Mouse (Mus musculus) CH12.LX (cell line): ENCODE data around the gene Tspo2. TPM values are rescaled to one million over a fixed set of nuclear protein-coding genes. Genes with fewer than 3 reads are reported as not detected.

Experiments
- DNase-seq: peaks from one replicate; pipeline ENCODE4 v3.0.0-alpha.2; 2013; ENCODE audit errors: extremely low read depth
- H3K27ac ChIP-seq: 2 replicates; pipeline ENCODE4 v1.5.1; 2012; ENCODE audit warnings: low read depth, mild to moderate bottlenecking, control low read depth, moderate library complexity; ENCODE audit not compliant: insufficient read depth
- H3K27me3 ChIP-seq: replicated peaks from 2 replicates; pipeline ENCODE3; 2012; ENCODE audit warnings: inconsistent platforms
- H3K36me3 ChIP-seq, 2 experiments: replicated peaks in 1 of 2; 2 replicates each; pipeline versions ENCODE3 to v1.6.1; 2012; ENCODE audit warnings: inconsistent platforms in 1 of 2, low read length in 1 of 2, mild to moderate bottlenecking in 1 of 2, mixed read lengths in 1 of 2, moderate library complexity in 1 of 2; ENCODE audit not compliant: control insufficient read depth in 1 of 2, insufficient read depth in 1 of 2
- H3K4me1 ChIP-seq, 2 experiments: 2 replicates each; pipeline ENCODE4 v1.6.1; 2012; ENCODE audit warnings: inconsistent platforms in 1 of 2, moderate library complexity in 1 of 2; ENCODE audit not compliant: insufficient read depth in 2 of 2, control insufficient read depth in 1 of 2
- H3K4me2 ChIP-seq: 2 replicates; pipeline ENCODE4 v1.6.1; 2012; ENCODE audit warnings: low read depth, mild to moderate bottlenecking, control low read depth; ENCODE audit not compliant: poor library complexity, insufficient read depth, severe bottlenecking
- H3K4me3 ChIP-seq, 3 experiments: fragments of 150-350 bp in 1 of 3; sonication (generic) in 1 of 3; replicated peaks in 1 of 3; 2 replicates each; pipeline versions ENCODE3 to v1.5.1; 2011 to 2012; ENCODE audit warnings: low read depth in 2 of 3, low read length in 2 of 3, mild to moderate bottlenecking in 2 of 3, moderate library complexity in 2 of 3, control low read depth in 1 of 3, improper control_type of control experiment in 1 of 3, inconsistent platforms in 1 of 3, mixed read lengths in 1 of 3; ENCODE audit not compliant: poor library complexity in 1 of 3
- H3K79me2 ChIP-seq: replicated peaks from 2 replicates; pipeline ENCODE4 v1.6.1; 2012; ENCODE audit warnings: mild to moderate bottlenecking, moderate library complexity; ENCODE audit not compliant: control insufficient read depth, poor library complexity, insufficient read depth, severe bottlenecking; ENCODE audit errors: extremely low read depth
- H3K9ac ChIP-seq: 2 replicates; pipeline ENCODE4 v1.6.1; 2012; ENCODE audit warnings: low read depth, mild to moderate bottlenecking, control low read depth, moderate library complexity; ENCODE audit not compliant: insufficient read depth
- H3K9me3 ChIP-seq: replicated peaks from 2 replicates; pipeline ENCODE3; 2012; ENCODE audit warnings: low read length, inconsistent platforms, mixed read lengths
- CHD1 ChIP-seq: IDR thresholded peaks from 2 replicates; pipeline ENCODE4 v1.6.1; 2012; ENCODE audit warnings: low read depth, low read length, improper control_type of control experiment, inconsistent platforms
- CHD2 ChIP-seq: IDR thresholded peaks from 2 replicates; pipeline ENCODE4 v1.6.1; 2011; ENCODE audit warnings: low read length, improper control_type of control experiment
- CTCF ChIP-seq, 2 experiments: IDR thresholded peaks in 1 of 2; conservative IDR thresholded peaks in 1 of 2; 2 replicates each; pipeline ENCODE4 v1.5.1; 2011 to 2012; ENCODE audit warnings: low read depth in 2 of 2, low read length in 2 of 2, improper control_type of control experiment in 1 of 2, inconsistent platforms in 1 of 2, mild to moderate bottlenecking in 1 of 2, moderate library complexity in 1 of 2
- ELF1 ChIP-seq: IDR thresholded peaks from 2 replicates; pipeline ENCODE4 v1.6.1; 2014; ENCODE audit warnings: low read depth, mild to moderate bottlenecking, inconsistent platforms, low read length, improper control_type of control experiment
- EP300 ChIP-seq: IDR thresholded peaks from 2 replicates; pipeline ENCODE4 v1.6.1; 2011; ENCODE audit warnings: low read length, improper control_type of control experiment
- ETS1 ChIP-seq: conservative IDR thresholded peaks from 2 replicates; pipeline ENCODE4 v1.6.1; 2012; ENCODE audit warnings: low read depth, mild to moderate bottlenecking, inconsistent platforms, low read length, improper control_type of control experiment, moderate library complexity
- GABPA ChIP-seq: IDR thresholded peaks from 2 replicates; pipeline ENCODE4 v1.6.1; 2012; ENCODE audit warnings: low read depth, low read length, improper control_type of control experiment, inconsistent platforms; ENCODE audit not compliant: insufficient replicate concordance
- HCFC1 ChIP-seq: IDR thresholded peaks from 2 replicates; pipeline ENCODE4 v1.6.1; 2012; ENCODE audit warnings: low read depth, mild to moderate bottlenecking, inconsistent platforms, low read length, improper control_type of control experiment
- JUN ChIP-seq: IDR thresholded peaks from 2 replicates; pipeline ENCODE4 v1.6.1; 2011; ENCODE audit warnings: low read depth, mild to moderate bottlenecking, low read length, improper control_type of control experiment, moderate library complexity; ENCODE audit not compliant: insufficient read depth
- JUND ChIP-seq: conservative IDR thresholded peaks from 2 replicates; pipeline ENCODE4 v1.6.1; 2011; ENCODE audit warnings: low read depth, low read length, improper control_type of control experiment
- KAT2A ChIP-seq: IDR thresholded peaks from 2 replicates; pipeline ENCODE4 v1.6.1; 2012; ENCODE audit warnings: low read length, improper control_type of control experiment, inconsistent platforms; ENCODE audit not compliant: insufficient replicate concordance
- MAX ChIP-seq: IDR thresholded peaks from 2 replicates; pipeline ENCODE4 v1.6.1; 2011; ENCODE audit warnings: low read length, improper control_type of control experiment
- MAZ ChIP-seq: IDR thresholded peaks from 2 replicates; pipeline ENCODE4 v1.6.1; 2012; ENCODE audit warnings: low read depth, mild to moderate bottlenecking, inconsistent platforms, low read length, improper control_type of control experiment, moderate library complexity
- MEF2A ChIP-seq: IDR thresholded peaks from 2 replicates; pipeline ENCODE4 v1.6.1; 2014; ENCODE audit warnings: low read depth, mild to moderate bottlenecking, inconsistent platforms, low read length, improper control_type of control experiment, borderline replicate concordance
- MYC ChIP-seq: IDR thresholded peaks from 2 replicates; pipeline ENCODE4 v1.6.1; 2011; ENCODE audit warnings: low read depth, mild to moderate bottlenecking, improper control_type of control experiment, low read length
- NELFE ChIP-seq: IDR thresholded peaks from 2 replicates; pipeline ENCODE4 v1.6.1; 2011; ENCODE audit warnings: low read depth, low read length, improper control_type of control experiment
- POLR2A ChIP-seq: IDR thresholded peaks from 2 replicates; pipeline ENCODE4 v1.6.1; 2011; ENCODE audit warnings: low read depth, mild to moderate bottlenecking, improper control_type of control experiment, low read length
- RCOR1 ChIP-seq: conservative IDR thresholded peaks from 2 replicates; pipeline ENCODE4 v1.6.1; 2012; ENCODE audit warnings: low read depth, mild to moderate bottlenecking, inconsistent platforms, low read length, improper control_type of control experiment
- SIN3A ChIP-seq: IDR thresholded peaks from 2 replicates; pipeline ENCODE4 v1.6.1; 2012; ENCODE audit warnings: low read length, improper control_type of control experiment, inconsistent platforms
- TCF12 ChIP-seq: IDR thresholded peaks from 2 replicates; pipeline ENCODE4 v1.6.1; 2014; ENCODE audit warnings: low read depth, mild to moderate bottlenecking, inconsistent platforms, low read length, improper control_type of control experiment
- UBTF ChIP-seq: IDR thresholded peaks from 2 replicates; pipeline ENCODE4 v1.6.1; 2012; ENCODE audit warnings: low read depth, mild to moderate bottlenecking, inconsistent platforms, low read length, improper control_type of control experiment, moderate library complexity
- USF1 ChIP-seq: IDR thresholded peaks from 2 replicates; pipeline ENCODE4 v1.6.1; 2014; ENCODE audit warnings: low read depth, mild to moderate bottlenecking, inconsistent platforms, low read length, improper control_type of control experiment
- ZMIZ1 ChIP-seq: IDR thresholded peaks from 2 replicates; pipeline ENCODE4 v1.6.1; 2012; ENCODE audit warnings: low read depth, mild to moderate bottlenecking, inconsistent platforms, low read length, improper control_type of control experiment
- ZNF384 ChIP-seq: IDR thresholded peaks from 2 replicates; pipeline ENCODE4 v1.6.1; 2012; ENCODE audit warnings: low read depth, low read length, improper control_type of control experiment, inconsistent platforms
- dilution Hi-C: fragments of 300-500 bp; cut with MboI; formaldehyde crosslinking; loops from 2 replicates; pipeline ENCODE4 v1.14.3; 2020; ENCODE audit warnings: low sequenced_read_pairs; ENCODE audit not compliant: extremely low pct_unique_long_range_greater_than_20kb, extremely low pct_ligation_motif_present
- in situ Hi-C: fragments of 300-500 bp; cut with MboI; formaldehyde crosslinking; loops from 3 replicates; pipeline ENCODE4 v1.14.3; 2019; ENCODE audit warnings: low sequenced_read_pairs, low pct_ligation_motif_present, low pct_unique_long_range_greater_than_20kb, mixed read lengths
- polyA plus RNA-seq: library from polyadenylated mRNA; unstranded; fragments of >175 nt; gene quantifications from 2 replicates; pipeline ENCODE4 v1.2.1, GENCODE M21; 2012; ENCODE audit warnings: low read depth; ENCODE audit not compliant: insufficient read length
- total RNA-seq, 2 experiments: library from RNA; depleted of rRNA; stranded (reverse); fragments of 300-350 nt in 1 of 2; fragments of >200 nt in 1 of 2; gene quantifications; 2 replicates each; pipeline ENCODE4 v1.2.3; 2012 to 2014

Gene Tspo2
- total and polyA plus RNA-seq, 3 experiments = not detected

DNA sequence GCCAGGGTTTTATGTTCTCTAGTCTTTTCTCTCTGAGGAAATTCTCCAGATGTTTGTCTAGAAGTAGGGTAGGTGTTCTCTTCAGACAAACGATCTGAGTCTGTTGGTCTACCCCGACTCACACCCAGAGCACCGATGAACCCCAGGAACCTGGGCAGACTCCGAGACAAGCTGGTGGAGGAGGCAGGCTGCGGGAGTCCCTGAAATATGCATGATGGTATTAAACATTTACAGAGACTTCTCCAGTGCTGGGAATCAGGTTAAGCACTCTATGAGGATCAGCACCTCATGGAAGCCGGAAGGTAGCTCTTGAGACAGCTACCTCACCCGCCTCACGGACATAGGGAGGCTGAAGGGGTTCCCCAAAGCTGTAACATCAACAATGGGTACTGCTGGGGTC lies 41.3 kb upstream of the Tspo2 start:
- Histone ChIP-seq H3K4me3 (no peak overlapping the region), H3K9me3 (peaks cover 16% of the 10 kb centered on the region), H3K79me2 (no peaks in the 10 kb centered on the region), H3K36me3 (no peaks in the 10 kb centered on the region), H3K27me3 (peaks cover 5% of the 10 kb centered on the region), H3K9ac (no peak overlapping the region), H3K27ac (no peak overlapping the region), H3K4me1 (no peaks in the 10 kb centered on the region), H3K4me2 (no peak overlapping the region)
- dilution Hi-C loops (no loop called here), in situ Hi-C loops (no loop called here)
- TF ChIP-seq ZMIZ1 (no peak), CHD1 (no peak), JUN (no peak)
- DNase-seq = no peak

DNA sequence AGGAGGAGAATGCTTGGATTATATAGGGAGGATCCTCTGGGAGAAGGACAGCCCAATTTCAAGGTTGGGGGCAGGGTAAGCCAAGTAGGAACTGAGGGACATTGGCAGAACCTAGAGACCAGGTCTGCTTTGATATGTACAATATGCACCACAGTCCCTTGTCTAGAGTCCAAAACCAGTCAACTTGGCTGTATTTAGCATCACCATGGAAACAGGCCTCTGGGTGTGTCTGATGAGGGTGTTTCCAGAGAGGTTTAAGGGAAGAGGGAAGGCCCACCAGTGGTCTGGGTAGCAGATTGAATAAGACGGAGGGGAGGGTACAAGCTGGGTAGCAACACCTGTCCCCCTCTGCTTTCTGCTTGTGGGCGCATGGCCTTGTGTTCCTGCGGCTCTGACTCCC lies 38.1 kb upstream of the Tspo2 start:
- TF ChIP-seq ZMIZ1 (no peak), CTCF (conservative IDR thresholded peaks at IDR 0.05 in 1 of 2, IDR thresholded peaks at IDR 0.05 in 1 of 2; ENCODE audit: low read depth in 2 of 2, low read length in 2 of 2) (no peak), RCOR1 (no peak), MEF2A (no peak), ELF1 (no peak), MYC (no peak), ZNF384 (no peak)
- Histone ChIP-seq H3K4me2 (no peak overlapping the region), H3K4me3 (no peak overlapping the region), H3K36me3 (no peaks in the 10 kb centered on the region), H3K4me1 (no peaks in the 10 kb centered on the region), H3K27ac (no peak overlapping the region), H3K9me3 (peaks cover 13% of the 10 kb centered on the region), H3K27me3 (peaks cover 5% of the 10 kb centered on the region), H3K79me2 (no peaks in the 10 kb centered on the region), H3K9ac (no peak overlapping the region)
- DNase-seq = no peak
- in situ Hi-C loops (no loop called here), dilution Hi-C loops (no loop called here)

DNA sequence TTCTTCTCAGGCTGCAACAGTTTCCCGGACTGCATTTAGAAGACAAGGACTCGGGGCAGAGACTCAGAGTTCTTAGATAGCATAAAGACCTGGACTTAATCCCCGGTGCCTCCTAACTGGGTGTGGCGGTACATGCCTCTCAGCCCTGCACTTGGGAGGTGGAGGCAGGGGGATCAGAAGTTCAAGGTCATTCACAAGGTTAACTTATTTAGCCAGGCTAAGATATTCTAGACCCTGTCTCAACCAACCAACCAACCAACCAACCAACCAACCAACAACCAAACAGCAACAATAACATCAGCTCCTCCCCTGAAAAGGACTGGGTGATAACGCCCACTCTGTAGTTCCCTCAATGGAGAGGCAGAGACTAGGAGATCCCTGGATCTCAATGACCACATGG lies 32.9 kb upstream of the Tspo2 start:
- Histone ChIP-seq H3K4me3 (no peak overlapping the region), H3K79me2 (no peaks in the 10 kb centered on the region), H3K4me1 (no peaks in the 10 kb centered on the region), H3K36me3 (no peaks in the 10 kb centered on the region), H3K27ac (no peak overlapping the region), H3K4me2 (no peak overlapping the region), H3K27me3 (peaks cover 5% of the 10 kb centered on the region), H3K9me3 (peaks cover 4% of the 10 kb centered on the region), H3K9ac (no peak overlapping the region)
- DNase-seq = no peak
- TF ChIP-seq SIN3A (no peak), RCOR1 (no peak), JUND (no peak), KAT2A (no peak), ETS1 (no peak), POLR2A (no peak), MAZ (no peak), HCFC1 (no peak), CHD1 (no peak), USF1 (no peak), NELFE (no peak), CHD2 (no peak), UBTF (no peak), GABPA (no peak), EP300 (no peak), MYC (no peak), TCF12 (no peak), MAX (no peak)
- dilution Hi-C loops (no loop called here), in situ Hi-C loops (no loop called here)
